Mouse (Mus musculus) liver, postnatal 0 days (tissue): ENCODE measurements around the gene Fbxl18.

Source experiments
- CTCF ChIP-seq: sonication (generic); IDR thresholded peaks from 2 replicates; pipeline ENCODE4 v1.5.1; 2016; ENCODE audit warnings: antibody characterized with exemption, low read depth
- EP300 ChIP-seq: IDR thresholded peaks from 2 replicates; pipeline ENCODE4 v1.6.1; 2016; ENCODE audit warnings: antibody characterized with exemption, low read depth, mild to moderate bottlenecking

DNA sequence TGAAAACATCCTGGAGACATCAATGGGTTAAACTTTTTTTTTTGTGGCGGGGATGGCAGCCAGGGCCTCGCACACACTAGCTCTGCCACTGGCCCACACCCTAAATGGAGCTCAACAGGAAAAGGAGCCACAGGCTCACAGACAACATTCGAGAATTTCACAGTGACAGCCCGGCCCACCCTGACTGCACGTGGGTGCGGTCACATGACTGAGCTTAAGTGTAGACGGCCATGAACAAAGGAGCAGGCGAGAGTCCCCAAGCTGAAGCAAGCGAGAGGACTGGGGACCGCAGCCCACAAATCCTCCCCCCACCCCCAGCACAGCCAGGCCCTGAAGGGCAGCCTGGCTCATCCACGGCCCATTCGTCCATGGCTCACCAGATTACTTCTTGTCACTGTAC lies 23.5 kb downstream of the Fbxl18 start:
- TF ChIP-seq CTCF (no peak), EP300 (no peak)
